Mouse (Mus musculus): ENCODE results near the gene Syt14.

GRCm38 (mm10) chr1:192857582-192857981, 178.0 kb downstream of the Syt14 start:
- TF ChIP-seq ZNF384 (IDR thresholded peaks at IDR 0.05; ENCODE audit: low read depth, low read length) (no peak), HCFC1 (IDR thresholded peaks at IDR 0.05; ENCODE audit: borderline replicate concordance, insufficient read depth, low read length) (no peak), CHD2 (IDR thresholded peaks at IDR 0.05; ENCODE audit: low read depth, low read length) (no peak)

Data from ES-E14 (cell line).